Mouse (Mus musculus): ENCODE measurements around the gene Pxmp2.

The Pxmp2 gene

GRCm38 (mm10) chr5:110230780-110231461 lies 55.1 kb downstream of the Pxmp2 start, which contains the start of gene Ankle2:
Gene Ankle2, plus strand, starts transcription at chr5:110231004.
- peak; percentile 92 for DNase-seq (ENCODE audit: low read depth)

- DNase-seq (ENCODE audit: low read depth) = peak; percentile 37
Observed at GRCm38 (mm10) chr5:110230401-110230779, 55.6 kb downstream of the Pxmp2 start.

- DNase-seq (ENCODE audit: low read depth) = no peak
Observed at GRCm38 (mm10) chr5:110227336-110227883, 58.6 kb downstream of the Pxmp2 start.

GRCm38 (mm10) chr5:110225056-110225455 lies 60.9 kb downstream of the Pxmp2 start:
- DNase-seq (ENCODE audit: low read depth) = no peak
